Mouse (Mus musculus): ENCODE data around the gene Fam228a. TPM values are rescaled to one million over a fixed set of nuclear protein-coding genes. Genes with fewer than 3 reads are reported as not detected.
"Not testable (repeated sequence)": the region's sequence is repeated elsewhere in the genome, so short reads cannot be mapped to it uniquely, and the experiment has no call there.

The Fam228a gene
- polyA plus RNA-seq (2012; rRNA removed), result not detected in 2 replicates

DNA sequence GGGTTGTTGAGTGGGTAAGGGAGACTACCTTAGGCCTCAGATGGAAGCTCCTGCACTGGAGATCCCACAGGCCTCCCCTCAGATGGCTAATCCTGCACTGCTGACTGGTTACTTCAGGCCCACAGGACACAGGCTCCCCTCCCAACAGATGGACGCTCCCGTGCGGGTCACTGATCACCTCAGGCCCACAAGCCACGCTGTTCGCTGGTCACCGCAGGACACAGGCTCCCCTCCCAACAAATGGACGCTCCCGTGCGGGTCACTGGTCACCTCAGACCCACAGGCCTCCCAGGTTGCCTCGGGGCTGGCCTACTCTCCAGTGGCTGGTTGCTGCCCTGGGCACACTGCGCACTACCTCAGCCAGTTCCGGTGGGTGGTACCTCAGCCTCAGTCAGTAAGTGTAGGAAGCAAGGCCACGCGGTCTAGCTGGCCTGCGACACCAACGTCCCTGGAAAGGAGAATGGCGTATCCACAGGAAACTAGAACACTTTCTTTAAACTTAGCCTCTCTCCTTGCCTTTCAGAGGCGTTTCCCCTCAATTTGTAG lies at the start of gene Fam228a:
Fam228a (minus strand) TSS at position 400 of the 546 bp plus-strand sequence.
- DNase-seq, result no peak
- TF ChIP-seq POLR2A (IDR thresholded peaks at IDR 0.05; ENCODE audit: borderline replicate concordance, extremely low read depth, low read depth, low read length), result no peak
- H3K4me3 ChIP-seq (replicated peaks; ENCODE audit: extremely low read depth, low read depth, low read length), result no peak within 1 kb of the TSS
- H3K4me1 ChIP-seq (ENCODE audit: control insufficient read depth, insufficient read depth, low read length), result no peaks in the 10 kb centered on the region
- 91% methylated on average over 18 of the region's 18 CpGs for WGBS

DNA sequence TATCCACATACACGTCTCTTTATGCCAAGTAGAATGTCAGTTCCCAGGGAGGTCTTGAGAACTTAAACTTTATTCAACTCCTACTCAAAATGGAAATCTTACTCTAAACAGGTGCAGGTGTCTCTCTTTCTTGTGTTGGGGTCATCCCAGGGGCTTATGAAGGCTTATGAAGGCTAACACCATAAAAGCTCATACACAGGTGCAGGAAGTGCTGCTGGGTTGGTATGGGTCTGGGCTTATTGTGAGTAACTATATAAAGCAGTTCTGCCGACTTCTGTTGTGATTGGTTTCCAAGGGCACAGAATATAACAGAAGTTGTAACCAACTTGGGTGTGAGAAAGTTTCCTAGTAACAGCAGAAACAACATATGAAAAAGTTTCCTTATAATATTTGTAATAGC lies 46.2 kb upstream of the Fam228a start:
- no peak overlapping the region for H3K4me3 ChIP-seq (replicated peaks; ENCODE audit: extremely low read depth, low read depth, low read length)
- H3K4me1 ChIP-seq (ENCODE audit: control insufficient read depth, insufficient read depth, low read length), result no peaks in the 10 kb centered on the region
- no peak for DNase-seq
- WGBS, result 57% methylated on average over 2 of the region's 2 CpGs
- no peak for TF ChIP-seq CTCF (IDR thresholded peaks at IDR 0.05; ENCODE audit: insufficient read depth, low read length)
- TF ChIP-seq POLR2A (IDR thresholded peaks at IDR 0.05; ENCODE audit: borderline replicate concordance, extremely low read depth, low read depth, low read length), result no peak

DNA sequence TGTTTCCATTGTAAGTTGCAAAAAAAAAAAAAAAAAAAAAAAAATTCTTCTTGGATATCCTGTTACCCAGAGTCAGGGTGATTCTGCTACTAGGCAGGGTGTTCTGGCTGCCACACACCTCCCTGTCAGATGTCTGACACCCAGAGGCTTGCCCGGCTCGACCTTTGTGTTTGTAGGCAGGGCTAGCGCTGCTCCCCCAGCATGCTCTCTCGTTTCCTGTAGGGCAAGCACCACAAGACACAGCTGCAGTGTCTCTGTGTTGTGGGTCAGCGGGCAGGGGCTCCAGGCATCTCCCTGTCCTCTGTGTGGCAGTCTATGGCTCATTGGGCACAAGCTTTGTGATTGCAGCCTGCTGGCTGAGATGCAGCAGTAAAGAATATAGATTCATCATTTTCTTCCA lies 45.4 kb upstream of the Fam228a start:
- H3K4me3 ChIP-seq (replicated peaks; ENCODE audit: extremely low read depth, low read depth, low read length), result no peak overlapping the region
- no peaks in the 10 kb centered on the region for H3K4me1 ChIP-seq (ENCODE audit: control insufficient read depth, insufficient read depth, low read length)
- no peak for DNase-seq
- WGBS, result 50% methylated on average over 5 of the region's 5 CpGs
- TF ChIP-seq CTCF (IDR thresholded peaks at IDR 0.05; ENCODE audit: insufficient read depth, low read length) (no peak), POLR2A (IDR thresholded peaks at IDR 0.05; ENCODE audit: borderline replicate concordance, extremely low read depth, low read depth, low read length) (no peak)

GRCm38 (mm10) chr12:4781725-4782404 lies 43.6 kb upstream of the Fam228a start:
- 78% methylated on average over 9 of the region's 9 CpGs for WGBS
- H3K4me3 ChIP-seq (replicated peaks; ENCODE audit: extremely low read depth, low read depth, low read length); H3K4me1 ChIP-seq (ENCODE audit: control insufficient read depth, insufficient read depth, low read length); DNase-seq: not testable (repeated sequence)

- WGBS, result 87% methylated on average over 1 of the region's 1 CpGs
- no peak for TF ChIP-seq POLR2A (IDR thresholded peaks at IDR 0.05; ENCODE audit: borderline replicate concordance, extremely low read depth, low read depth, low read length)
- no peak for TF ChIP-seq CTCF (IDR thresholded peaks at IDR 0.05; ENCODE audit: insufficient read depth, low read length)
- Histone ChIP-seq H3K4me3 (replicated peaks; ENCODE audit: extremely low read depth, low read depth, low read length) (no peak overlapping the region), H3K4me1 (ENCODE audit: control insufficient read depth, insufficient read depth, low read length) (no peaks in the 10 kb centered on the region)
- no peak for DNase-seq
Observed at GRCm38 (mm10) chr12:4781270-4781669, 43.0 kb upstream of the Fam228a start.

- no peaks in the 10 kb centered on the region for H3K4me1 ChIP-seq (ENCODE audit: control insufficient read depth, insufficient read depth, low read length)
- TF ChIP-seq CTCF (IDR thresholded peaks at IDR 0.05; ENCODE audit: insufficient read depth, low read length) (no peak), POLR2A (IDR thresholded peaks at IDR 0.05; ENCODE audit: borderline replicate concordance, extremely low read depth, low read depth, low read length) (no peak)
- 61% methylated on average over 2 of the region's 2 CpGs for WGBS
- no peak overlapping the region for H3K4me3 ChIP-seq (replicated peaks; ENCODE audit: extremely low read depth, low read depth, low read length)
- DNase-seq, result no peak
Observed at GRCm38 (mm10) chr12:4780245-4780644, 42.0 kb upstream of the Fam228a start.

DNA sequence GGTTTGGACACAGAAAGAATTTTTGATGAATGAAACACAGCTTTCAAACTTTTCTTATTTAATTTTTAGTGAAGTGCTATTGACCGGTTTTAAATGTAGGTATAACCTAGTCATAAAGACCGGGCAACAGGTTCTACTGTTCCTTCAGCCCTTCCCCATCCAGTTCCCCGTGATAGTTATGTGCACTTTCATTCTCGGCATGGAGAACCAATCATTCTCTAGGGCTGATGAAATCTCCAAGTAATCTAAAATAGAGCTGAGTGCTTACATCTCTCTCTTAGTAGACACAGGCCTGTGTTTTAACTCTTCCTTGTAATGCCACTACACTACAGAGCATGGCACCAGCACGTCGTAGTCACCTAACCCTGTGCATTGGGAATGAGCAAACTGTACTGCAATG lies 39.5 kb upstream of the Fam228a start:
- TF ChIP-seq POLR2A (IDR thresholded peaks at IDR 0.05; ENCODE audit: borderline replicate concordance, extremely low read depth, low read depth, low read length) (no peak), CTCF (IDR thresholded peaks at IDR 0.05; ENCODE audit: insufficient read depth, low read length) (no peak)

DNA sequence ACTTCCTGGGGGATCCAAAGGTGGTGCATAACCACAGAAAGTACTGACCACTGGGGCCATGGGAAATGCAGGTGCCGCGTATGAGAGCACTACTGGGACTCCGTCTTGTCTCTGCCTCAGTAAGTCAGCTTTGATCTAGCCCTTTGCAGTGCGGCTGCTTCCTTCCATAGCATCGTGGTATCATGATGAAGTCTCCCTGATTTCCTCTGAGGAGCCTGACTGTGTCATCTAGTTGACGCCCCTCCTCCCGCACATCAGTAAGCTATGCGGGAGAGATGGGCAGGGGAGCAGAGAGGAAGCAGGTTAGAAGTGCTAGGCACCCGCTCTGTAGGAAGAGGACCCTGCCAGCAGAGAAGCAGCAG lies 37.3 kb upstream of the Fam228a start:
- 65% methylated on average over 9 of the region's 9 CpGs for WGBS
- DNase-seq, result no peak
- TF ChIP-seq POLR2A (IDR thresholded peaks at IDR 0.05; ENCODE audit: borderline replicate concordance, extremely low read depth, low read depth, low read length) (no peak), CTCF (IDR thresholded peaks at IDR 0.05; ENCODE audit: insufficient read depth, low read length) (no peak)
- H3K4me1 ChIP-seq (ENCODE audit: control insufficient read depth, insufficient read depth, low read length), result no peaks in the 10 kb centered on the region
- H3K4me3 ChIP-seq (replicated peaks; ENCODE audit: extremely low read depth, low read depth, low read length), result no peak overlapping the region

More for the DNA sequence above, 39.5 kb upstream of the Fam228a start:
- H3K4me3 ChIP-seq (replicated peaks; ENCODE audit: extremely low read depth, low read depth, low read length), result no peak overlapping the region
- no peaks in the 10 kb centered on the region for H3K4me1 ChIP-seq (ENCODE audit: control insufficient read depth, insufficient read depth, low read length)
- no peak for DNase-seq
- 81% methylated on average over 6 of the region's 6 CpGs for WGBS

DNA sequence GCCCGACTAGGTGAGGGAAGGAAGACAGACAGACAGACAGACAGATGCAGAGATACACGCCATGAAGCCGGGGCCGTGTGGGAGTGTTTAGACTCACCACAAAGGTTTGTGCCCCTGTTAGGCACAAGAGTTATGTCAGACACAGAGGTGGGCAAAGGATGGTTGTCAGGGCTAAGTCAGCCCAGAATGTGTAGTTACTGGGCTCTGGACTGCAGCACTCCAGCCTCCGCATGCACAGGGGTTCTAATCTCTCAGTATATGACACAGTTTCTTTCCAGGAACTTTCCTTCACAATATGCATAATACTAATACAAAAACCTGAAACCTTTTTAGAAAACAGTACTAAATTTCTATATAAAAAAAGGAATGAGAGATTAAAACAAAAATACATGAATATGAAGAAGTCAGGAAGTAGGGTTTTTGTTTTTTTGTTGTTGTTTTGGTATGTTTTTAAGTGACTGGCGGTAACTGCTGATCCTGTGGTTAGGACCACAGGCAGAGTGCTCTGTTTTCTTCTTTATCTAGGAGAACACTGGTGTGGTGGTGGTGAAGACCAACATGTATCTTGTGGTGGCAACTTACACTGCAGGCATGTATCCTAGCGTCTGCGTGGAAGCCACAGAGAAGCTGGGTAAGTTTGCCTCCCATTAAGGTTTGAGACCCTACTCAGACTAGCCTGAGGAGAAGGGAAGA lies 36.8 kb upstream of the Fam228a start:
- WGBS, result 85% methylated on average over 8 of the region's 8 CpGs
- TF ChIP-seq CTCF (IDR thresholded peaks at IDR 0.05; ENCODE audit: insufficient read depth, low read length) (no peak), POLR2A (IDR thresholded peaks at IDR 0.05; ENCODE audit: borderline replicate concordance, extremely low read depth, low read depth, low read length) (no peak)
- no peaks in the 10 kb centered on the region for H3K4me1 ChIP-seq (ENCODE audit: control insufficient read depth, insufficient read depth, low read length)
- DNase-seq, result no peak
- no peak overlapping the region for H3K4me3 ChIP-seq (replicated peaks; ENCODE audit: extremely low read depth, low read depth, low read length)

- WGBS, result 19% methylated on average over 13 of the region's 13 CpGs
- peak overlapping the region; percentile 98 for H3K4me3 ChIP-seq (replicated peaks; ENCODE audit: extremely low read depth, low read depth, low read length)
- no peak for DNase-seq
- TF ChIP-seq CTCF (IDR thresholded peaks at IDR 0.05; ENCODE audit: insufficient read depth, low read length), result no peak
- H3K4me1 ChIP-seq (ENCODE audit: control insufficient read depth, insufficient read depth, low read length), result no peaks in the 10 kb centered on the region
Observed at GRCm38 (mm10) chr12:4769333-4769723, 31.1 kb upstream of the Fam228a start.
